7 mouse cellular contexts compared by ENCODE assay signal in genomic region chr4:10875407-10875806, GRCm38 (mm10). TPM values are rescaled to one million over a fixed set of nuclear protein-coding genes. Genes with fewer than 3 reads are reported as not detected.
DNase-seq lines count a peak whose midpoint lies in the region; ATAC-seq and TF ChIP-seq lines count a peak whose summit lies in the region.

No protein-coding gene starts in this region.

- peak overlapping the region; percentile 100 for H3K27ac ChIP-seq in forebrain, postnatal 0 days (ENCODE audit: low read depth, low read length)
- peak overlapping the region; percentile 35 for H3K27ac ChIP-seq in macrophage

- peak overlapping the region; percentile 66 for H3K4me2 ChIP-seq in forebrain, postnatal 0 days (ENCODE audit: low read depth)

- no peak for ATAC-seq in forebrain, postnatal 0 days

- peaks cover 10% of the 10 kb centered on the region; the same call in 1 of the 2 replicates for H3K4me1 ChIP-seq in forebrain, postnatal 0 days (ENCODE audit: insufficient read depth)

- H3K4me3 ChIP-seq in forebrain, postnatal 0 days (ENCODE audit: low read depth, low read length), result peak overlapping the region; percentile 92
- H3K4me3 ChIP-seq in macrophage (ENCODE audit: inconsistent target), result peak overlapping the region; percentile 59

- no peaks in the 10 kb centered on the region for H3K36me3 ChIP-seq in forebrain, postnatal 0 days (ENCODE audit: insufficient read depth)
- H3K36me3 ChIP-seq in macrophage (ENCODE audit: inconsistent target), result no peaks in the 10 kb centered on the region

- H3K27me3 ChIP-seq in forebrain, postnatal 0 days (ENCODE audit: insufficient read depth, low read length), result no peaks in the 10 kb centered on the region

- no peak for TF ChIP-seq CTCF in forebrain, postnatal 0 days (IDR thresholded peaks at IDR 0.05; ENCODE audit: low read depth)

- H3K9me3 ChIP-seq in forebrain, postnatal 0 days (ENCODE audit: low read length), result no peaks in the 10 kb centered on the region

- DNase-seq in thymus, postnatal 4 days, result peak; percentile 29
- DNase-seq in thymus, postnatal 10 days (ENCODE audit: low spot score in 2 of 2), result no peak
- peak; percentile 25 for DNase-seq in c-Kit-negative CD71-positive TER-119-positive erythroid progenitor cells, embryonic 14.5 days (ENCODE audit: low read depth, low spot score)
- DNase-seq in forebrain, postnatal 0 days, result peak; percentile 33
- peak; percentile 36 for DNase-seq in kidney, postnatal 10 days
- peak; percentile 38 for DNase-seq in yolk sac, embryonic 10.5 days (ENCODE audit: low spot score)

- H3K9ac ChIP-seq in forebrain, postnatal 0 days, result peak overlapping the region; percentile 99

- H3K79me2 ChIP-seq in macrophage (ENCODE audit: inconsistent target), result peaks cover 10% of the 10 kb centered on the region; the same call in 1 of the 2 replicates

RNA-seq across cellular contexts. Expression of gene 2610301B20Rik, which starts 1.1 kb away (rescaled TPM):
- total RNA-seq in forebrain, postnatal 0 days (2014; rRNA removed), result 33.9 and 35.5 TPM in 2 replicates
- polyA plus RNA-seq in forebrain, postnatal 0 days (2015; fragmentation: Nextera tagmentation; extraction: Ambion mirVana), result 33.1 and 39.0 TPM in 2 replicates
- total RNA-seq in macrophage (2018; cell fraction: chromatin; rRNA removed), result 10 to 100 TPM in 6 of 26 experiments, 1 to 10 TPM in 19, under 1 TPM in 1; 0.80 to 16.2 (median 5.4) TPM
- 10 to 100 TPM in 13 of 26 experiments, 1 to 10 TPM in 13; 3.3 to 12.1 (median 10.1) TPM for total RNA-seq in macrophage (2018; cell fraction: cytosol; rRNA removed)
- 10 to 100 TPM in 10 of 26 experiments, 1 to 10 TPM in 15, under 1 TPM in 1; 0.52 to 22.8 (median 7.9) TPM for total RNA-seq in macrophage (2018; cell fraction: nucleus; rRNA removed)
- polyA plus RNA-seq in macrophage (2018), result 8.9 to 12.9 TPM (median 11.7 TPM) in 3 replicates

Comparison
In these comparisons a context has a peak if more than half of its experiments do, and no peak if none do; other contexts are left out.
1. DNase-seq: peak in thymus, postnatal 4 days (single experiment), c-Kit-negative CD71-positive TER-119-positive erythroid progenitor cells, embryonic 14.5 days (single experiment), forebrain, postnatal 0 days (single experiment), kidney, postnatal 10 days (single experiment) and yolk sac, embryonic 10.5 days (single experiment); none in thymus, postnatal 10 days (0 of 2).